Mouse (Mus musculus) testis, adult 2 months (tissue): Measurements from ENCODE around the gene Usp22.

Experiments
- CTCF ChIP-seq: fragments of 200-500 bp; IDR thresholded peaks from 2 replicates; pipeline ENCODE4 v1.5.1; 2012; ENCODE audit warnings: low read depth, mild to moderate bottlenecking, inconsistent platforms, low read length, moderate library complexity; ENCODE audit not compliant: control insufficient read depth, insufficient read depth, insufficient replicate concordance
- POLR2A ChIP-seq: fragments of 200-500 bp; IDR thresholded peaks from 2 replicates; pipeline ENCODE4 v1.6.1; 2012; ENCODE audit warnings: low read depth, mild to moderate bottlenecking, inconsistent platforms, low read length, moderate library complexity; ENCODE audit not compliant: control insufficient read depth

GRCm38 (mm10) chr11:61111472-61111871 lies 63.4 kb downstream of the Usp22 start:
- TF ChIP-seq CTCF (no peak), POLR2A (no peak)
